Mouse (Mus musculus) limb, embryonic 11.5 days (tissue): ENCODE measurements at regions not wholly inside any gene's neighbourhood (a gene's known extent, or its start where the extent isn't known, plus 50 kb on each side); places are given as distances from the start of the nearest gene placed in this dataset.
"Not testable (repeated sequence)": the region's sequence is repeated elsewhere in the genome, so short reads cannot be mapped to it uniquely, and the experiment has no call there.

ENCODE experiments used
- ATAC-seq: fragments of 200-750 bp; cut with Nextera tagmentation; 2 replicates; pipeline ENCODE4 v1.8.0; 2017; ENCODE audit warnings: low read depth; ENCODE audit not compliant: insufficient number of reproducible peaks, low FRiP score, low TSS enrichment
- DNase-seq: peaks from one replicate; pipeline ENCODE4 v3.0.0-alpha.2; 2015; ENCODE audit warnings: low spot score
- H3K27ac ChIP-seq: fragments of 300-500 bp; sonication (generic); replicated peaks from 2 replicates; pipeline ENCODE4 v1.5.1; 2014; ENCODE audit warnings: low read depth, mild to moderate bottlenecking, low read length
- H3K27me3 ChIP-seq: fragments of 300-500 bp; sonication (generic); 2 replicates; pipeline ENCODE4 v1.6.1; 2014; ENCODE audit warnings: mild to moderate bottlenecking, low read length, mixed read lengths; ENCODE audit not compliant: control insufficient read depth, insufficient read depth
- H3K36me3 ChIP-seq: fragments of 300-500 bp; sonication (generic); 2 replicates; pipeline ENCODE4 v1.6.1; 2014; ENCODE audit warnings: mild to moderate bottlenecking, low read length, moderate library complexity, mixed read lengths; ENCODE audit not compliant: control insufficient read depth, insufficient read depth
- H3K4me1 ChIP-seq: fragments of 300-500 bp; sonication (generic); 2 replicates; pipeline ENCODE4 v1.6.1; 2014; ENCODE audit warnings: low read length, mixed read lengths; ENCODE audit not compliant: control insufficient read depth, insufficient read depth
- H3K4me2 ChIP-seq: fragments of 300-500 bp; sonication (generic); 2 replicates; pipeline ENCODE4 v1.6.1; 2014; ENCODE audit warnings: low read depth, mild to moderate bottlenecking, moderate library complexity; ENCODE audit not compliant: severe bottlenecking
- H3K4me3 ChIP-seq: fragments of 300-500 bp; sonication (generic); 2 replicates; pipeline ENCODE4 v1.5.1; 2014; ENCODE audit warnings: low read depth, low read length
- H3K9ac ChIP-seq: fragments of 300-500 bp; sonication (generic); 2 replicates; pipeline ENCODE4 v1.6.1; 2014; ENCODE audit warnings: mild to moderate bottlenecking, low read length
- H3K9me3 ChIP-seq: fragments of 300-500 bp; sonication (generic); 2 replicates; pipeline ENCODE4 v1.6.1; 2016; ENCODE audit warnings: low read length; ENCODE audit not compliant: control insufficient read depth
- WGBS: fragments of 180-500 bp; shearing (Covaris S2); extraction: QIAGEN DNeasy Blood & Tissue Kit; methylation state at CpG from one replicate; pipeline ENCODE4 v1.1.7; 2014; 5-methylcytosine and 5-hydroxymethylcytosine counted together

GRCm38 (mm10) chr13:45169716-45170115 lies 91.2 kb downstream of the Gm9817 start:
- no peaks in the 10 kb centered on the region for H3K36me3 ChIP-seq
- no peak overlapping the region for H3K4me3 ChIP-seq
- H3K4me1 ChIP-seq: no peaks in the 10 kb centered on the region
- ATAC-seq (no peak), DNase-seq (no peak)
- no peak overlapping the region for H3K4me2 ChIP-seq
- H3K27me3 ChIP-seq: no peaks in the 10 kb centered on the region
- no peak overlapping the region for H3K27ac ChIP-seq
- H3K9me3 ChIP-seq: no peaks in the 10 kb centered on the region
- H3K9ac ChIP-seq: no peak overlapping the region

- Histone ChIP-seq H3K9ac (no peak overlapping the region), H3K36me3 (no peaks in the 10 kb centered on the region), H3K27ac (no peak overlapping the region), H3K9me3 (no peaks in the 10 kb centered on the region), H3K27me3 (no peaks in the 10 kb centered on the region), H3K4me2 (no peak overlapping the region), H3K4me1 (no peaks in the 10 kb centered on the region), H3K4me3 (no peak overlapping the region)
- DNase-seq (peak; percentile 41), ATAC-seq (no peak)
- 30% methylated on average over 9 of the region's 9 CpGs for WGBS
Observed at GRCm38 (mm10) chr13:45173139-45173538, 94.6 kb downstream of the Gm9817 start.

- not testable (repeated sequence) for H3K9ac ChIP-seq, ATAC-seq, H3K27me3 ChIP-seq, H3K27ac ChIP-seq, H3K36me3 ChIP-seq, H3K4me2 ChIP-seq, H3K4me3 ChIP-seq, H3K9me3 ChIP-seq, H3K4me1 ChIP-seq, DNase-seq
- 90% methylated on average over 3 of the region's 3 CpGs for WGBS
Observed at GRCm38 (mm10) chr13:45175711-45176205, 97.3 kb downstream of the Gm9817 start.

GRCm38 (mm10) chr13:45181529-45182230 lies 103.2 kb downstream of the Gm9817 start:
- Histone ChIP-seq H3K36me3 (no peaks in the 10 kb centered on the region), H3K4me2 (no peak overlapping the region), H3K27ac (no peak overlapping the region), H3K27me3 (no peaks in the 10 kb centered on the region), H3K9me3 (no peaks in the 10 kb centered on the region), H3K4me3 (no peak overlapping the region), H3K4me1 (no peaks in the 10 kb centered on the region), H3K9ac (no peak overlapping the region)
- ATAC-seq (no peak), DNase-seq (no peak)
- 93% methylated on average over 1 of the region's 1 CpGs for WGBS

- ATAC-seq (no peak), DNase-seq (no peak)
- no peaks in the 10 kb centered on the region for H3K9me3 ChIP-seq
- no peak overlapping the region for H3K27ac ChIP-seq
- H3K36me3 ChIP-seq: no peaks in the 10 kb centered on the region
- no peaks in the 10 kb centered on the region for H3K27me3 ChIP-seq
- 54% methylated on average over 6 of the region's 6 CpGs for whole genome bisulfite sequencing
- H3K4me1 ChIP-seq: no peaks in the 10 kb centered on the region
- no peak overlapping the region for H3K4me3 ChIP-seq
- no peak overlapping the region for H3K9ac ChIP-seq
- H3K4me2 ChIP-seq: no peak overlapping the region
Observed at GRCm38 (mm10) chr13:45189389-45189788, 110.9 kb downstream of the Gm9817 start.

GRCm38 (mm10) chr13:45190151-45190550 lies 111.7 kb downstream of the Gm9817 start:
- no peak for DNase-seq
- no peaks in the 10 kb centered on the region for H3K36me3 ChIP-seq
- no peaks in the 10 kb centered on the region for H3K4me1 ChIP-seq
- H3K27ac ChIP-seq: no peak overlapping the region
- H3K9ac ChIP-seq: no peak overlapping the region
- H3K4me3 ChIP-seq: no peak overlapping the region
- 68% methylated on average over 4 of the region's 4 CpGs for WGBS
- no peaks in the 10 kb centered on the region for H3K27me3 ChIP-seq
- no peak overlapping the region for H3K4me2 ChIP-seq
- no peaks in the 10 kb centered on the region for H3K9me3 ChIP-seq
- ATAC-seq: no peak

- Histone ChIP-seq H3K9ac (no peak overlapping the region), H3K4me3 (no peak overlapping the region), H3K9me3 (no peaks in the 10 kb centered on the region), H3K27me3 (no peaks in the 10 kb centered on the region), H3K27ac (no peak overlapping the region), H3K36me3 (no peaks in the 10 kb centered on the region), H3K4me1 (no peaks in the 10 kb centered on the region), H3K4me2 (no peak overlapping the region)
- 48% methylated on average over 8 of the region's 8 CpGs for WGBS
- ATAC-seq (no peak), DNase-seq (no peak)
Observed at GRCm38 (mm10) chr13:45192079-45192478, 113.6 kb downstream of the Gm9817 start.

GRCm38 (mm10) chr13:45195562-45195961 lies 117.1 kb downstream of the Gm9817 start:
- Histone ChIP-seq H3K4me2 (no peak overlapping the region), H3K9ac (no peak overlapping the region), H3K9me3 (no peaks in the 10 kb centered on the region), H3K27me3 (no peaks in the 10 kb centered on the region), H3K4me3 (no peak overlapping the region), H3K36me3 (no peaks in the 10 kb centered on the region), H3K27ac (no peak overlapping the region), H3K4me1 (no peaks in the 10 kb centered on the region)
- ATAC-seq (no peak), DNase-seq (no peak)
- WGBS: 61% methylated on average over 2 of the region's 2 CpGs

- DNase-seq: no peak
- Histone ChIP-seq H3K27me3 (no peaks in the 10 kb centered on the region), H3K4me1 (no peaks in the 10 kb centered on the region), H3K27ac (no peak overlapping the region), H3K36me3 (no peaks in the 10 kb centered on the region), H3K9ac (no peak overlapping the region), H3K9me3 (no peaks in the 10 kb centered on the region), H3K4me3 (no peak overlapping the region), H3K4me2 (no peak overlapping the region)
- ATAC-seq: no peak
Observed at GRCm38 (mm10) chr13:45196363-45196762, 117.9 kb downstream of the Gm9817 start.
